Mouse (Mus musculus) right cerebral cortex, postnatal 36 days (tissue): ENCODE measurements at regions not wholly inside any gene's neighbourhood (a gene's known extent, or its start where the extent isn't known, plus 50 kb on each side); places are given as distances from the start of the nearest gene placed in this dataset.

Experiments used
- DNase-seq, 2 experiments: peaks; one replicate each; pipeline ENCODE4 v3.0.0; 2022; ENCODE audit warnings: low spot score in 2 of 2, mixed read lengths in 1 of 2

GRCm38 (mm10) chr2:6263565-6263964 lies 50.7 kb upstream of the Echdc3 start:
- no peak for DNase-seq

DNA sequence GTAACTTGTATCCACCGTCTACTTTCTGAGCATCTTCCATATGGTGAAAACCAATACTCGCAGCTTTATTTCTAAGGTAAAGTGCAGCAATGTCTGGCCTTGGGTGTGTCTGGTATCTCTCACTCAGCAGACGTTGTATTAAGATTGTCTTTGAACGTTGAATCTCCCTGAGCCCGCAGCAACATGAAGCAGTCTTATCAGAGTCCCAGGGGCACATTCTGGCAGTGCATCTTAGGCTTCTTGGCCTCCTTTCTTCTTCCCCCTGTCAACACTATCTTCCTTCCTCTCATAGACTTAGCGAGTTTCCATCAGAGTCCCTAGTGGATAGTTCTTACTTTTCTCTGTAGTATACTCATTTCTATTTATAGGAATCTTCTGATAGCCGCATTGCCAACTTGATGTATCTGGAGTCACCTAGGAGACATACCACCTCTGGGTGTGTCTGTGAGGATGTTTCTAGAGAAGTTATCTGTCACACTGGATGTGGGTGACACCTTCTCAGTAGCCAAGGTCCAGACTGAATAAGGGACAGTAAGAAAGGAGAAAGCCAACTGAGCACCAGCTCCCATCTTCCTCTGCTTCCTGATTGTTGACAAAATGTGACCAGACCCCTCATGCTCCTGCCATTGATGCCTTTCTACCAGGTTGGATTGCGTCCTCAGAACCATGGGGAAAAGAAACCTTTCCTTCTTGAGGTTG lies 51.4 kb upstream of the Echdc3 start:
- DNase-seq, result no peak

DNA sequence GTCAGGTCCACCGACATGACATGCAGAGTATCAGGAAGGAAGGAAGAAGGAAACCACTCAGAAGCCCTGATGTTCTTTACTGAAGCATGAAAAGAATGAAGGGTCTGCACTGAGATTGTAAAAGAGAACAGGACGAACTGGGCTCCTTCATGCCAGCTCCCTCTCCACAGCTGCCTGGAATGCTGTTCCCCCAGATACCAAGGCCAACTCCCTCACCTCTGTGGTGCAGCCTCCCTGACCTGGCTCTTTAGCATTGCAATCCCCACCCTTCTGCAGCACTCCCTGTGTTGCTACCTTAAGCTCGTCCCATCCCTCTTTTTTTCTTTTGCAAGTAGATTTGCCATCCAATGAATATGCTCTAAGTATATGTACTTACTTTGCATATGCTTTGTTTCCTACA lies 52.3 kb upstream of the Echdc3 start:
- DNase-seq, result no peak

DNA sequence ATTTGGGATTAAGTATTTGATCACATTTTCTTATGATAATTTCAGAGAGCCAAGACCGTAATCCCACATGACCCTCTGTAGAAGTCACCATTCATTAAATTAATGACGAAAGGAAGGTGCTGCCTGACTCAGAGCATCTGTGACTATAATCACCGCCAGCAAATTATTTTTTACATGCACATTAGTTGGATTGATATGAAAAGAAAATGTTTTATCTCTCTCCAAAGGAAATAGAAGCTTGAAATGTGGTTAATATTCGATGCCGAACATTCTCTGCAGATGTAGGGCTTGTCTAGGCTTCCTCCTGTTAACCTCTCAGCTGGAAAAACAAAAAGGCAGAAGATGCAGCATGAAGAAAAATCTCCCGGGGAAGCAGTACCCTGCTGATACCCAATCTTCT lies 54.2 kb upstream of the Echdc3 start:
- no peak for DNase-seq

GRCm38 (mm10) chr2:6267537-6267936 lies 54.7 kb upstream of the Echdc3 start:
- peak; percentile 46 to 59 for DNase-seq

DNA sequence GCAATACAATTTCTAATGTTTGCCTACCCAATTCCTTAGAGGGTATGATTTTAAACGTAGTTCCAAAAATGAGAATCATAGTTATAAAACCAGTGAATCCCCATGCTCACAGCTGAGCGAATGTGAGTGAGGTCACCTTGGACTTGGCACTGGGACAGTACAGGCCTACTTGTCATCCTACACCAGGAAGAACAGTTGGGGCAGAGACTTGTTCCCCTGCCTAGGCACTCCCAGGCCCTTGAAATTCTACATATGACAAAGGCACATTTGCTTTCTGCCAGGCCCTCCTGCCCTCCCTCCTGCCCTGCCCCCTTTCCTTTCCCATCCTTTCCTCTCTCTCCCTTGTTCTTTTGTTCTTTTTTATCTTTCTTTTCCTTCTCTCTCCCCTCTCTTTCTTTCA lies 50.0 kb upstream of the Usp6nl start:
- no peak for DNase-seq
